Mouse (Mus musculus) lung, postnatal 0 days (tissue): Measurements from ENCODE around the gene Fstl5.

ENCODE experiments used
- CTCF ChIP-seq: IDR thresholded peaks from 2 replicates; pipeline ENCODE4 v1.5.1; 2016; ENCODE audit warnings: antibody characterized with exemption, mild to moderate bottlenecking
- EP300 ChIP-seq: IDR thresholded peaks from 2 replicates; pipeline ENCODE4 v1.6.1; 2016; ENCODE audit warnings: antibody characterized with exemption, mild to moderate bottlenecking, control low read depth

DNA sequence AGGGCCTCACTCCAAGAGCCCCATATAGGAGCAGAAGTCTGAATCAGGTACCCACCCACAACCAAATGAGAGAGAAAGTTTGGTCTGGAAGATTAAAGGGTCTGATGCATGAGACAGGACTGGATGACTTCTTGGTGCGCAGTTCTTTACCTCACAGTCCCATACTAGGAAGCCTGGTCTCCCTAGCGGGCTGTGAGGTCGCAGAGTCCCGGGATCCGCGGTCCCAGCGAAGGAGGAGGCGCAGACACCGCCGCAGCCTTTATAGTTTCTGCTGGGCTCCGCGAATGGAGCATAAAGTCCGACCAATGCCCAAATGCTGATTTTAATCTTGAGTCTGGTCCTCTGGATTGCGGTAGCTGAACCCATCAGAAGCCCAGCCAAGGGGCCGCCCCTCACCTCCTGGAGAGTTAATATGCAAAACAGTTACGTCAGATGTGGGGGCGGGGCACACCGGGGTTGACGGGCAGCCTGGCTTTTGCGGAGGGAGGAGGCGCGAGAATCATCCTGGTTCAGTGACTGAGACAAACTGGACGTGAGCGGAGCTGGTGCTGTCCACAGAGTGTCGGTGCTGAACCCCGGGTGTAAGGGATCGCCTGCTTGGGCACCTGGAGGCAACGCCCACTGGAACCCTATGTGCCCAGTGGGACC, at the start of gene Fstl5:
- TF ChIP-seq CTCF (no peak), EP300 (no peak)
